Mouse (Mus musculus) hindbrain, embryonic 13.5 days (tissue): Measurements from ENCODE around the gene Zfp92. TPM values are rescaled to one million over a fixed set of nuclear protein-coding genes. Genes with fewer than 3 reads are reported as not detected.

ENCODE experiments used
- ATAC-seq: fragments of 200-750 bp; cut with Nextera tagmentation; 2 replicates; pipeline ENCODE4 v1.8.0; 2017; ENCODE audit warnings: moderate TSS enrichment; ENCODE audit not compliant: low FRiP score
- H3K27ac ChIP-seq: fragments of 300-500 bp; sonication (generic); 2 replicates; pipeline ENCODE4 v1.5.1; 2015; ENCODE audit warnings: inconsistent platforms, mild to moderate bottlenecking, moderate library complexity
- H3K27me3 ChIP-seq: fragments of 300-500 bp; sonication (generic); 2 replicates; pipeline ENCODE4 v1.6.1; 2015; ENCODE audit warnings: mild to moderate bottlenecking, inconsistent platforms
- H3K36me3 ChIP-seq: fragments of 300-500 bp; sonication (generic); 2 replicates; pipeline ENCODE4 v1.6.1; 2015; ENCODE audit warnings: mild to moderate bottlenecking, inconsistent platforms
- H3K4me1 ChIP-seq: fragments of 300-500 bp; sonication (generic); replicated peaks from 2 replicates; pipeline ENCODE4 v1.6.1; 2015; ENCODE audit warnings: inconsistent platforms
- H3K4me2 ChIP-seq: fragments of 300-500 bp; sonication (generic); 2 replicates; pipeline ENCODE4 v1.6.1; 2015; ENCODE audit warnings: inconsistent platforms, mild to moderate bottlenecking, moderate library complexity
- H3K4me3 ChIP-seq: fragments of 300-500 bp; sonication (generic); 2 replicates; pipeline ENCODE4 v1.5.1; 2015; ENCODE audit warnings: mild to moderate bottlenecking, inconsistent platforms
- H3K9ac ChIP-seq: fragments of 300-500 bp; sonication (generic); 2 replicates; pipeline ENCODE4 v1.6.1; 2015; ENCODE audit warnings: mild to moderate bottlenecking, inconsistent platforms
- H3K9me3 ChIP-seq: fragments of 300-500 bp; sonication (generic); 2 replicates; pipeline ENCODE4 v1.6.1; 2016; ENCODE audit warnings: inconsistent platforms
- WGBS: fragments of 180-500 bp; shearing (Covaris S2); methylation state at CpG from one replicate; pipeline ENCODE4 v1.1.7; 2015; 5-methylcytosine and 5-hydroxymethylcytosine counted together
- polyA plus RNA-seq: library from polyadenylated mRNA; unstranded; fragments of >200 nt; fragmentation: Nextera tagmentation; extraction: Ambion mirVana; gene quantifications from 2 replicates; pipeline ENCODE4 v1.2.1, GENCODE M21; 2015

Zfp92 gene
- polyA plus RNA-seq, 1 experiment from 2014 or later: 0.51 TPM

- no peaks in the 10 kb centered on the region for H3K36me3 ChIP-seq
- no peak for ATAC-seq
These were observed 65.7 kb downstream of the Zfp92 start for GRCm38 (mm10) chrX:73476621-73477020.

DNA sequence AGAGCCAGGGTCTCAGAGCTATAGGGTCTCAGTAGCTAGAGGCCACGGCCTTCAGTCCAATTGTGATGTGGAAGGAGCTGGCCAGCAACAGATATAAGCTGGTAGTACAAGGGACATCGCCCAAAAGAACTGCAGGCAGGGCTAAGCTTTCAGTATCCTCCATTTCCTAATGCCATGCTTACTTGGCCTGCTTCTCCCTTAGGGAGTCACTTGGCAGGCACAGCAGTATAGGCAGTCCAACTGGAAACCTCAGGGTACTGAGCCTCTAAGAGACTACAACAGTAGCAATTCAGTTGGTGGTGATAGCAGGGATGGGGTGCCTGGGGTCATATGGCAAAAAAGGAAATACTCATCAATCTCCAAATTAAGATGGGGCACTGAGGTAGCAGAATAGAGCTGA lies 66.6 kb downstream of the Zfp92 start:
- H3K27ac ChIP-seq: no peak overlapping the region
- no peak overlapping the region for H3K4me2 ChIP-seq
- no peaks in the 10 kb centered on the region for H3K36me3 ChIP-seq
- H3K9ac ChIP-seq: no peak overlapping the region
- 0 out of 2 replicates have a peak, but pooled peaks cover 3% of the 10 kb centered on the region for H3K4me1 ChIP-seq
- no peak for ATAC-seq
- no peak overlapping the region for H3K4me3 ChIP-seq
- no peaks in the 10 kb centered on the region for H3K27me3 ChIP-seq
- no peaks in the 10 kb centered on the region for H3K9me3 ChIP-seq
- 92% methylated on average over 2 of the region's 2 CpGs for WGBS

More at GRCm38 (mm10) chrX:73476621-73477020, 65.7 kb downstream of the Zfp92 start:
- Histone ChIP-seq H3K4me1 (0 out of 2 replicates have a peak, but pooled peaks cover 3% of the 10 kb centered on the region), H3K4me3 (no peak overlapping the region), H3K4me2 (no peak overlapping the region), H3K27ac (no peak overlapping the region), H3K9me3 (no peaks in the 10 kb centered on the region), H3K9ac (no peak overlapping the region), H3K27me3 (no peaks in the 10 kb centered on the region)
- WGBS: 85% methylated on average over 2 of the region's 2 CpGs

Other genes with a start within 250 kb of the Zfp92 start
- gene Spin2d, start 234.1 kb upstream of the Zfp92 start, polyA plus RNA-seq: not detected in 2 replicates
- 18.9 and 23.1 TPM in 2 replicates for gene Xlr3b, start 218.9 kb upstream of the Zfp92 start, polyA plus RNA-seq
- gene Xlr4b, start 196.8 kb upstream of the Zfp92 start, polyA plus RNA-seq: 0.44 and 1.1 TPM in 2 replicates
- 33.2 and 35.2 TPM in 2 replicates for gene F8a, start 182.8 kb upstream of the Zfp92 start, polyA plus RNA-seq
- gene Xlr4c, start 168.0 kb upstream of the Zfp92 start, polyA plus RNA-seq: 0.30 and 0.79 TPM in 2 replicates
- gene Xlr3c, start 145.7 kb upstream of the Zfp92 start, polyA plus RNA-seq: 0.32 and 0.96 TPM in 2 replicates
- gene Xlr5a, start 118.1 kb upstream of the Zfp92 start, polyA plus RNA-seq: not detected in 2 replicates
- gene Xlr5c, start 118.1 kb upstream of the Zfp92 start, polyA plus RNA-seq: not detected in 2 replicates
- gene Gm45015, start 74.3 kb upstream of the Zfp92 start, polyA plus RNA-seq: not detected in 2 replicates
- gene Zfp275, start 68.5 kb upstream of the Zfp92 start, polyA plus RNA-seq: 10.6 and 10.9 TPM in 2 replicates
- gene Gm18336, start 12.4 kb upstream of the Zfp92 start, polyA plus RNA-seq: not detected in 2 replicates
- gene Trex2, start 24.2 kb downstream of the Zfp92 start, polyA plus RNA-seq: not detected in 2 replicates
- 73.0 and 73.5 TPM in 2 replicates for gene Haus7, start 47.9 kb downstream of the Zfp92 start, polyA plus RNA-seq
- gene Bgn, start 72.5 kb downstream of the Zfp92 start, polyA plus RNA-seq: 21.6 and 28.6 TPM in 2 replicates
- 3.6 and 4.2 TPM in 2 replicates for gene Atp2b3, start 92.0 kb downstream of the Zfp92 start, polyA plus RNA-seq
- 1.1 and 1.2 TPM in 2 replicates for gene Dusp9, start 228.3 kb downstream of the Zfp92 start, polyA plus RNA-seq
- gene Pnck, start 249.0 kb downstream of the Zfp92 start, polyA plus RNA-seq: 107 and 116 TPM in 2 replicates